Mouse (Mus musculus): ENCODE data around the gene Brsk2. TPM values are rescaled to one million over a fixed set of nuclear protein-coding genes. Genes with fewer than 3 reads are reported as not detected.
A peak's percentile ranks its signal among the peaks of the same experiment; 100 is the strongest.

Gene Brsk2
- total RNA-seq, 2 experiments from 2014 or later, result 0.35 to 0.58 TPM

- intact Hi-C loops (cut with DNase I; ENCODE audit: low total_unique reads), result loop anchor here (2.0 kb wide), 1 partner anchor 80 kb away; no protein-coding TSS in a partner anchor
- no peak for DNase-seq
Measured at GRCm38 (mm10) chr7:142016562-142016961, 67.0 kb downstream of the Brsk2 start.

- intact Hi-C loops (cut with DNase I; ENCODE audit: low total_unique reads), result no loop called here
- DNase-seq, result no peak
Measured at GRCm38 (mm10) chr7:142019699-142020098, 70.1 kb downstream of the Brsk2 start.

GRCm38 (mm10) chr7:142020827-142021226, 71.3 kb downstream of the Brsk2 start:
- intact Hi-C loops (cut with DNase I; ENCODE audit: low total_unique reads), result no loop called here
- no peak for DNase-seq

GRCm38 (mm10) chr7:142025196-142025595, 75.6 kb downstream of the Brsk2 start:
- no peak for DNase-seq
- intact Hi-C loops (cut with DNase I; ENCODE audit: low total_unique reads), result no loop called here

- intact Hi-C loops (cut with DNase I; ENCODE audit: low total_unique reads), result no loop called here
- no peak for DNase-seq
Measured at GRCm38 (mm10) chr7:142025926-142026325, 76.4 kb downstream of the Brsk2 start.

GRCm38 (mm10) chr7:142030073-142030472, 80.5 kb downstream of the Brsk2 start:
- DNase-seq, result no peak

GRCm38 (mm10) chr7:142034198-142034597, 84.6 kb downstream of the Brsk2 start:
- DNase-seq, result peak; percentile 55
- intact Hi-C loops (cut with DNase I; ENCODE audit: low total_unique reads), result no loop called here

More at GRCm38 (mm10) chr7:142030073-142030472, 80.5 kb downstream of the Brsk2 start:
- intact Hi-C loops (cut with DNase I; ENCODE audit: low total_unique reads), result no loop called here

- no peak for DNase-seq
- intact Hi-C loops (cut with DNase I; ENCODE audit: low total_unique reads), result no loop called here
Measured at GRCm38 (mm10) chr7:142035048-142035811, 85.7 kb downstream of the Brsk2 start.

- no peak for DNase-seq
- intact Hi-C loops (cut with DNase I; ENCODE audit: low total_unique reads), result no loop called here
Measured at GRCm38 (mm10) chr7:142037553-142038170, 88.1 kb downstream of the Brsk2 start.

- intact Hi-C loops (cut with DNase I; ENCODE audit: low total_unique reads), result no loop called here
- DNase-seq, result no peak
Measured at GRCm38 (mm10) chr7:142040756-142041155, 91.2 kb downstream of the Brsk2 start.

GRCm38 (mm10) chr7:142045344-142045743, 95.8 kb downstream of the Brsk2 start:
- intact Hi-C loops (cut with DNase I; ENCODE audit: low total_unique reads), result no loop called here
- DNase-seq, result no peak

GRCm38 (mm10) chr7:142045932-142046331, 96.4 kb downstream of the Brsk2 start:
- DNase-seq, result no peak
- intact Hi-C loops (cut with DNase I; ENCODE audit: low total_unique reads), result no loop called here

GRCm38 (mm10) chr7:142050536-142050935, 101.0 kb downstream of the Brsk2 start:
- DNase-seq, result no peak
- intact Hi-C loops (cut with DNase I; ENCODE audit: low total_unique reads), result no loop called here

Small RNAs within 50 kb of the gene (microRNA-seq; reads per million reads assigned to microRNA genes)
- gene Mir3104, result 0 reads per million in 2 experiments

Other genes starting within 250 kb of the Brsk2 start
- gene Muc5ac, start 160.8 kb upstream of the Brsk2 start, total RNA-seq (2021), result not detected
- gene Muc5b, start 110.7 kb upstream of the Brsk2 start, total RNA-seq (2021), result not detected
- gene Tollip, start 31.2 kb upstream of the Brsk2 start, total RNA-seq (2021), result 10 to 100 TPM; 24.7 to 25.6 TPM
- 10 to 100 TPM; 26.6 to 32.0 TPM for gene Mob2, start 111.3 kb downstream of the Brsk2 start, total RNA-seq (2021)
- gene Dusp8, start 146.1 kb downstream of the Brsk2 start, total RNA-seq (2021), result 10 to 100 TPM; 16.5 to 24.6 TPM
- not detected for gene Gm45618, start 171.0 kb downstream of the Brsk2 start, total RNA-seq (2021)
- not detected for gene Gm39115, start 186.3 kb downstream of the Brsk2 start, total RNA-seq (2021)
- not detected for gene Gm45337, start 194.9 kb downstream of the Brsk2 start, total RNA-seq (2021)
- not detected for gene Gm29735, start 207.4 kb downstream of the Brsk2 start, total RNA-seq (2021)
- gene Gm4553, start 216.0 kb downstream of the Brsk2 start, total RNA-seq (2021), result not detected
- gene Krtap5-2, start 226.3 kb downstream of the Brsk2 start, total RNA-seq (2021), result not detected
- not detected for gene Gm10153, start 240.6 kb downstream of the Brsk2 start, total RNA-seq (2021)